Mouse (Mus musculus): ENCODE data around the gene Atp13a2. TPM values are rescaled to one million over a fixed set of nuclear protein-coding genes. Genes with fewer than 3 reads are reported as not detected.

The Atp13a2 gene
- polyA plus RNA-seq, 2 experiments from 2014 or later: 4.0 to 5.9 TPM

- ATAC-seq: peak; percentile 85
Measured at GRCm38 (mm10) chr4:141044816-141045215, 58.1 kb downstream of the Atp13a2 start.

DNA sequence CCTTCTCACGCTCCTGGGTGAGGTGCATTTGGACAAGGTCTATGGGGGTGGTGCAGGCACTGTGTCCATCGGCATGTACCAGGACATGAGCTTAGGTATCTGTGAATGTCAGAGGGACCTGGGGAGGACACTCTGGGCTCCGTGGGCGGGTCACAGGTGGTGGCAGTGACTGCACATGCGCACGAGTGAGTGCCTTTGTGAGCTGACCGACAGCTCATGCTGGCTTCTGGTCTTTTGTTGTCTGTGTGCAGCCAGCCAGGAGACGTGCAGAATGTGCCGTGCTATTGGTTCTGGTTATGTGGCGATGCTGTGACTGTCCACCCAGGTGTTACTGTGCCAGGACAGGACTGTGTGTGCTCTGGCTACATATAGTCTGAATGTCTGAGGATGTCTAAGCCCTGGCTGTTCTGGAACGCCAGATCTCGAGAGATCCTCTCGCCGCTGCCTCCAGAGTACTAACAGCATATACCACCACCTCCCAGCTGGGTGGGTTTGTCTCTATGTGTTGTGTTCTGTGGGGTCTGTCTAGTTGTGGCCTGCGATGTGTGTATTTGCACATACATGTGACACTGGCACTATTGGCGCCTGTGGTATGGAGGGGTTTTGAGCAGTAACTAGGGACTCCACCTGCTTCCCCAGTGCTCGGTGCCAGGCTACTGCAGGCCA lies 62.3 kb downstream of the Atp13a2 start:
- ATAC-seq: no peak

DNA sequence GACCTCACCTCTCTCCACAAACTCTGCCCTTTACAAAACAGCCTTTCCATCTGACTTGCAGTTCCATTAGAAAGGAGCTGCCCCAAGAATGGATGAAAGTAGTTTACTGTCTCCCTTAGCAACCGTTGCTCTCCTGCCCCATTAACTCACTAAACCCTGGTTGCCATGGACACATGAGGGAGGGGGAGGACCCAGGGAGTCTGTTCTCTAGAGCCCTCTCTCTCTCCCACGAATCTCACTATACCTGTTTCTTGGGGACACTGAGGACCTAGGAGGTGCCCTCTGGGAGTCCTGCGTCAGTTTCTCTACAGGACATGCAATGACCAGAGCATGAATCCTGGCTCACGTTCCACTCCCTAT lies 62.8 kb downstream of the Atp13a2 start:
- no peak for ATAC-seq

GRCm38 (mm10) chr4:141052442-141052841 lies 65.8 kb downstream of the Atp13a2 start:
- no peak for ATAC-seq

GRCm38 (mm10) chr4:141053138-141053537 lies 66.5 kb downstream of the Atp13a2 start:
- no peak for ATAC-seq

DNA sequence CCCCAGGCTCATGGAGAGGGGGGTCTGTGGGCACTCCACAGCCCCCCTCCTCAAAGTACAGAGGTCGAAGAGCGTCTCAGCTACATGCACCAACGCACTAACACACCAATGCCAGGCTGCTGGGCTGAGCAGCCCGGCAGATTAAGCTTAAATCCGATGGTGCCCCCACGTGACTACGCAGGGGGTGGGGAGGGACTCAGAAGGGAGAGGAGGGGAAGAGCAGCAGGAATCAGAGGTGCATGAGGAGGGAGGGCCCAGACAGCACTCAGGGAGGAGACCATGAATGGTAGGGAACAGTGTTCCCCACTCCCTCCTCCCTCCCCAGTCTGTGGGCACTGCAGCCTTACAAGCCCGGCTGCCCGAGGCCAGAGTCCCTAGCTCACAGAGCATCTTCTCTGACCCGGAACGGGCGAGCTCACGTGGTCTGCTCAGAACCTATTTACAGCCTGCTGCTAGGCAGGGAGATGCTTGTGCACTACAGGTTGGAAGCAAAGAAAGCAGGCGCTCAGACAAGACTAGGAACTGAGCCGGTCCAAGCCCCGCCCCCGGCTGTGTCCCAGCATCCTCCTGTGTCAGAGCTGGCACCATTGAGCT lies 67.0 kb downstream of the Atp13a2 start:
- ATAC-seq: no peak

Other genes starting within 250 kb of the Atp13a2 start
- gene Padi6, start 244.2 kb upstream of the Atp13a2 start, polyA plus RNA-seq (2017; shearing (Covaris generic)): not detected
- under 1 TPM; 0.30 to 0.85 TPM for gene Padi4, start 212.6 kb upstream of the Atp13a2 start, polyA plus RNA-seq (2017; shearing (Covaris generic))
- under 1 TPM; 0.15 to 0.32 TPM for gene Padi3, start 176.2 kb upstream of the Atp13a2 start, polyA plus RNA-seq (2017; shearing (Covaris generic))
- under 1 TPM; 0.61 to 0.63 TPM for gene Padi1, start 141.1 kb upstream of the Atp13a2 start, polyA plus RNA-seq (2017; shearing (Covaris generic))
- gene Padi2, start 80.5 kb upstream of the Atp13a2 start, polyA plus RNA-seq (2017; shearing (Covaris generic)): 10 to 100 TPM; 11.4 to 13.8 TPM
- 100 to 1,000 TPM; 250 to 293 TPM for gene Sdhb, start 25.7 kb upstream of the Atp13a2 start, polyA plus RNA-seq (2017; shearing (Covaris generic))
- gene Mfap2, start 23.5 kb downstream of the Atp13a2 start, polyA plus RNA-seq (2017; shearing (Covaris generic)): not detected
- 1 to 10 TPM in 1 of 2 experiments, not detected in 1; 1.4 TPM for gene Crocc, start 73.7 kb downstream of the Atp13a2 start, polyA plus RNA-seq (2017; shearing (Covaris generic))
- 100 to 1,000 TPM in 1 of 2 experiments, 10 to 100 TPM in 1; 83.0 to 153 TPM for gene Necap2, start 91.5 kb downstream of the Atp13a2 start, polyA plus RNA-seq (2017; shearing (Covaris generic))
- gene Spata21, start 101.5 kb downstream of the Atp13a2 start, polyA plus RNA-seq (2017; shearing (Covaris generic)): 1 to 10 TPM; 1.0 to 1.2 TPM
- gene Szrd1, start 152.9 kb downstream of the Atp13a2 start, polyA plus RNA-seq (2017; shearing (Covaris generic)): 10 to 100 TPM; 38.1 to 76.7 TPM
- gene Fbxo42, start 161.0 kb downstream of the Atp13a2 start, polyA plus RNA-seq (2017; shearing (Covaris generic)): 1 to 10 TPM; 5.1 to 6.2 TPM
- gene Rsg1, start 227.1 kb downstream of the Atp13a2 start, polyA plus RNA-seq (2017; shearing (Covaris generic)): 1 to 10 TPM; 3.0 to 4.7 TPM

All from CD4-positive, CD25-positive, alpha-beta regulatory T cell, adult 4 months (primary cell).